Mouse (Mus musculus) bone marrow, adult 2 months (tissue): ENCODE results near the gene Tbc1d10c. TPM values are rescaled to one million over a fixed set of nuclear protein-coding genes. Genes with fewer than 3 reads are reported as not detected.

ENCODE experiments used
- H3K27ac ChIP-seq: fragments of 200-500 bp; 2 replicates; pipeline ENCODE4 v1.5.1; 2012; ENCODE audit warnings: low read depth, mild to moderate bottlenecking, control low read depth, inconsistent platforms, low read length; ENCODE audit not compliant: control insufficient read depth, poor library complexity, insufficient read depth
- H3K4me1 ChIP-seq: fragments of 200-500 bp; 2 replicates; pipeline ENCODE4 v1.6.1; 2011; ENCODE audit warnings: low read length; ENCODE audit not compliant: control insufficient read depth, insufficient read depth
- H3K4me3 ChIP-seq: fragments of 200-500 bp; replicated peaks from 2 replicates; pipeline ENCODE3; 2011; ENCODE audit warnings: mild to moderate bottlenecking, low read depth, low read length, control low read depth; ENCODE audit not compliant: control insufficient read depth
- CTCF ChIP-seq: fragments of 200-500 bp; IDR thresholded peaks from 2 replicates; pipeline ENCODE4 v1.5.1; 2011; ENCODE audit warnings: low read length, control low read depth; ENCODE audit not compliant: control insufficient read depth, insufficient read depth
- POLR2A ChIP-seq: fragments of 200-500 bp; IDR thresholded peaks from 2 replicates; pipeline ENCODE4 v1.6.1; 2011; ENCODE audit warnings: low read depth, mild to moderate bottlenecking, control low read depth, low read length, borderline replicate concordance; ENCODE audit not compliant: control insufficient read depth
- WGBS: fragments of 180-500 bp; shearing (Covaris S2); methylation state at CpG from one replicate; pipeline ENCODE4 v1.1.7; 2018; 5-methylcytosine and 5-hydroxymethylcytosine counted together
- polyA plus RNA-seq: library from polyadenylated mRNA; stranded (reverse); fragments of >200 nt; gene quantifications from 2 replicates; pipeline ENCODE4 v1.2.4, GENCODE M21; 2011; ENCODE audit warnings: low replicate concordance; ENCODE audit not compliant: missing spikeins, insufficient read depth, insufficient read length

The Tbc1d10c gene
- polyA plus RNA-seq, 1 experiment, result 168 TPM

GRCm38 (mm10) chr19:4228891-4229290 lies 37.8 kb upstream of the Tbc1d10c start:
- TF ChIP-seq POLR2A (no peak), CTCF (no peak)
- WGBS, result 88% methylated on average over 4 of the region's 4 CpGs
- Histone ChIP-seq H3K27ac (no peak overlapping the region), H3K4me3 (no peak overlapping the region), H3K4me1 (peaks cover 10% of the 10 kb centered on the region)

GRCm38 (mm10) chr19:4227894-4228678 lies 37.0 kb upstream of the Tbc1d10c start:
- Histone ChIP-seq H3K4me1 (peaks cover 10% of the 10 kb centered on the region), H3K27ac (no peak overlapping the region), H3K4me3 (no peak overlapping the region)
- WGBS, result 7% methylated on average over 8 of the region's 8 CpGs
- TF ChIP-seq POLR2A (no peak), CTCF (peak; percentile 81)

- no peak overlapping the region for H3K27ac ChIP-seq
- no peak overlapping the region for H3K4me3 ChIP-seq
- H3K4me1 ChIP-seq, result peaks cover 14% of the 10 kb centered on the region
- no peak for TF ChIP-seq POLR2A
- TF ChIP-seq CTCF, result no peak
- 31% methylated on average over 5 of the region's 5 CpGs for WGBS
These were observed 36.4 kb upstream of the Tbc1d10c start for GRCm38 (mm10) chr19:4227446-4227845.

GRCm38 (mm10) chr19:4226779-4227178 lies 35.7 kb upstream of the Tbc1d10c start:
- Histone ChIP-seq H3K27ac (peak overlapping the region; percentile 49; the same call in 1 of the 2 replicates), H3K4me3 (no peak overlapping the region), H3K4me1 (peaks cover 16% of the 10 kb centered on the region)
- TF ChIP-seq CTCF (no peak), POLR2A (no peak)
- 19% methylated on average over 7 of the region's 7 CpGs for WGBS

GRCm38 (mm10) chr19:4222165-4222564 lies 31.1 kb upstream of the Tbc1d10c start:
- peak overlapping the region; percentile 62 for H3K27ac ChIP-seq
- H3K4me1 ChIP-seq, result peaks cover 19% of the 10 kb centered on the region
- no peak for TF ChIP-seq CTCF
- peak; percentile 54; the same call in 1 of the 2 replicates for TF ChIP-seq POLR2A
- 14% methylated on average over 11 of the region's 11 CpGs for WGBS
- no peak overlapping the region for H3K4me3 ChIP-seq

- TF ChIP-seq POLR2A (no peak), CTCF (no peak)
- peak overlapping the region; percentile 62 for H3K27ac ChIP-seq
- peaks cover 16% of the 10 kb centered on the region for H3K4me1 ChIP-seq
- 14% methylated on average over 14 of the region's 14 CpGs for WGBS
- H3K4me3 ChIP-seq, result no peak overlapping the region
These were observed 30.1 kb upstream of the Tbc1d10c start for GRCm38 (mm10) chr19:4220957-4221743.

GRCm38 (mm10) chr19:4220416-4220815 lies 29.3 kb upstream of the Tbc1d10c start:
- WGBS, result 18% methylated on average over 4 of the region's 4 CpGs
- Histone ChIP-seq H3K4me1 (peaks cover 17% of the 10 kb centered on the region), H3K27ac (peak overlapping the region; percentile 26), H3K4me3 (no peak overlapping the region)
- no peak for TF ChIP-seq POLR2A
- no peak for TF ChIP-seq CTCF

- TF ChIP-seq CTCF (no peak), POLR2A (no peak)
- H3K27ac ChIP-seq, result peak overlapping the region; percentile 26
- H3K4me1 ChIP-seq, result peaks cover 17% of the 10 kb centered on the region
- WGBS, result 65% methylated on average over 6 of the region's 6 CpGs
- H3K4me3 ChIP-seq, result no peak overlapping the region
These were observed 28.9 kb upstream of the Tbc1d10c start for GRCm38 (mm10) chr19:4219943-4220342.
